Mouse (Mus musculus) neutrophil, adult 59 days (primary cell): ENCODE data around the gene Ifi35. TPM values are rescaled to one million over a fixed set of nuclear protein-coding genes. Genes with fewer than 3 reads are reported as not detected.

Experiments used
- total RNA-seq, 2 experiments: library from RNA; stranded (reverse); gene quantifications; 1 replicate in 1 of 2; 2 replicates in 1 of 2; pipeline ENCODE4 v1.2.4; 2023

Gene Ifi35
- 10 to 100 TPM; 21.7 to 23.3 TPM for total RNA-seq

GRCm38 (mm10) chr11:101448274-101448746 lies at the start of gene Ifi35:
TSS of gene Ifi35 (plus strand) at chr11:101448407.

GRCm38 (mm10) chr11:101417101-101417855 lies 30.9 kb upstream of the Ifi35 start, which contains the start of gene Aarsd1:
TSS of gene Aarsd1 (minus strand) at chr11:101417615.

GRCm38 (mm10) chr11:101424105-101424851 lies 23.9 kb upstream of the Ifi35 start, which contains the start of gene Gm27029:
TSS of gene Gm27029 (minus strand) at chr11:101424796.

GRCm38 (mm10) chr11:101424925-101425813 lies 23.0 kb upstream of the Ifi35 start, which contains the start of the genes Rundc1 and Ptges3l:
TSS of gene Rundc1 (plus strand) at chr11:101425085.
TSS of gene Ptges3l (minus strand) at chr11:101425333.

GRCm38 (mm10) chr11:101442127-101442693 lies 6.0 kb upstream of the Ifi35 start, which contains the start of gene Rpl27:
TSS of gene Rpl27 (plus strand) at chr11:101442298.

GRCm38 (mm10) chr11:101464211-101465100 lies 16.2 kb downstream of the Ifi35 start, which contains the start of gene Rnd2:
TSS of gene Rnd2 (plus strand) at chr11:101464999.

GRCm38 (mm10) chr11:101465869-101466551 lies 17.8 kb downstream of the Ifi35 start, which contains the start of gene Vat1:
TSS of gene Vat1 (minus strand) at chr11:101466230.

Other genes starting within 250 kb of the Ifi35 start
- 10 to 100 TPM; 46.8 to 51.8 TPM for gene Ezh1, start 221.9 kb upstream of the Ifi35 start, total RNA-seq
- not detected for gene Ramp2, start 202.4 kb upstream of the Ifi35 start, total RNA-seq
- gene Vps25, start 194.7 kb upstream of the Ifi35 start, total RNA-seq = 10 to 100 TPM; 62.8 to 67.7 TPM
- 1 to 10 TPM in 1 of 2 experiments, under 1 TPM in 1; 0.64 to 2.3 TPM for gene Wnk4, start 187.8 kb upstream of the Ifi35 start, total RNA-seq
- gene Cntd1, start 169.4 kb upstream of the Ifi35 start, total RNA-seq = 1 to 10 TPM; 1.2 to 2.1 TPM
- gene Coa3, start 169.3 kb upstream of the Ifi35 start, total RNA-seq = 10 to 100 TPM; 31.6 to 34.4 TPM
- 100 to 1,000 TPM; 143 to 152 TPM for gene Becn1, start 146.1 kb upstream of the Ifi35 start, total RNA-seq
- 10 to 100 TPM; 64.4 to 73.2 TPM for gene Psme3, start 132.2 kb upstream of the Ifi35 start, total RNA-seq
- gene Aoc2, start 123.3 kb upstream of the Ifi35 start, total RNA-seq = 1 to 10 TPM; 3.4 TPM
- not detected for gene Aoc3, start 117.8 kb upstream of the Ifi35 start, total RNA-seq
- not detected for gene G6pc, start 80.8 kb upstream of the Ifi35 start, total RNA-seq
- gene Aarsd1, start 30.8 kb upstream of the Ifi35 start, total RNA-seq = 10 to 100 TPM; 12.1 to 15.2 TPM
- under 1 TPM; 0.47 to 0.82 TPM for gene Gm27029, start 23.6 kb upstream of the Ifi35 start, total RNA-seq
- gene Rundc1, start 23.3 kb upstream of the Ifi35 start, total RNA-seq = 1 to 10 TPM; 8.5 TPM
- gene Ptges3l, start 23.1 kb upstream of the Ifi35 start, total RNA-seq = under 1 TPM in 1 of 2 experiments, not detected in 1; 0.64 TPM
- 10 to 100 TPM; 37.5 to 40.7 TPM for gene Rpl27, start 6.1 kb upstream of the Ifi35 start, total RNA-seq
- under 1 TPM; 0.42 to 0.60 TPM for gene Rnd2, start 16.6 kb downstream of the Ifi35 start, total RNA-seq
- 10 to 100 TPM; 15.0 to 16.3 TPM for gene Vat1, start 17.8 kb downstream of the Ifi35 start, total RNA-seq
- 10 to 100 TPM; 15.6 to 19.0 TPM for gene Brca1, start 103.5 kb downstream of the Ifi35 start, total RNA-seq
- 10 to 100 TPM; 73.5 to 93.1 TPM for gene Nbr1, start 103.7 kb downstream of the Ifi35 start, total RNA-seq
- 10 to 100 TPM; 10.5 to 13.5 TPM for gene Tmem106a, start 133.8 kb downstream of the Ifi35 start, total RNA-seq
- not detected for gene Gm11634, start 150.8 kb downstream of the Ifi35 start, total RNA-seq
- 10 to 100 TPM; 12.2 to 18.4 TPM for gene Rdm1, start 178.8 kb downstream of the Ifi35 start, total RNA-seq
- gene Arl4d, start 217.1 kb downstream of the Ifi35 start, total RNA-seq = 1 to 10 TPM in 1 of 2 experiments, under 1 TPM in 1; 0.84 to 1.9 TPM